ENCODE assay signal across 27 mouse cellular contexts in the genomic region with DNA sequence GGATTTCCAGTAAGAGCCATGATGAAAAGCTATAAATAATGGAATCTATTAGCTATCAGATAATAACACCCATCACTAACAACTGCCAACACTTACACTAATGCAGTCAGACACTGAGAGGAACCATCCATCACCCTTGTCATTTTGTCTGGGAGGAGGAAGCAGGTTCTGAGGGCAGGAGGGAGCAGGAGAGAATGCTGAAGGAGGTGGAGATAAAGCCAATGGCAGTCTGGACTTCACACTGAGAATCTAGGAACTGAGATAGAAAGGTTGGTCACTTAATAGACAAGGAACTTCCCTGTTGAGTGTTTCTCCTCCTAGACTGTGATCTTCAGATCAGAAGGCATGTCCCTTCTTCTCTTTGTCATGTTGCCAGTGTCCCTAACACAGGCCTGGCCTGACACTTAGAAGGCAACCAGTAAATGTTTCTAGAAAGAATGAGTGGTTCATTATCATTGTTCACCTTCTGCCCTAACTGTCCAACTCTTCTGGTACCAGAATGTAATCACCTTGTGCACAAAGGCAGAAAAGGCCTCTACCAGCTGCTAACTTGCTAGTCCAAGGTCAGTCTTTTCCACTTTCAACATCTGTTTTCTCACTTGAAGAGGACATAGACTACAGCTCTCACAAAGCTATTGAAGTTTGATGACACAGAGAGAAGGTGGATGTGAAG.
DNase-seq lines count a peak whose midpoint lies in the region; ATAC-seq and TF ChIP-seq lines count a peak whose summit lies in the region.
"Had no signal": no experiment of that assay in that cellular context is flagged by ENCODE, and none has a peak within 500 bp of the region (broad histone marks: within the 10 kb centered on the region; RNA-seq: fewer than 3 reads in every experiment).

No protein-coding gene starts in this region.

- no peak for ATAC-seq in limb, embryonic 13.5 days (ENCODE audit: low FRiP score, low read depth)
- peak; percentile 72 for ATAC-seq in megakaryocyte-erythroid progenitor cell, adult 5-6 weeks (replicated peaks; ENCODE audit: low FRiP score, low TSS enrichment, poor library complexity, severe bottlenecking)
- ATAC-seq in monocyte, adult 5-6 weeks (replicated peaks; ENCODE audit: insufficient number of reproducible peaks, low FRiP score, low TSS enrichment, poor library complexity, severe bottlenecking) = no peak
- ATAC-seq: CD4-positive, CD25-positive, alpha-beta regulatory T cell, adult 4 months; forebrain, embryonic 13.5 days; liver, embryonic 12.5 days; midbrain, embryonic 15.5 days; Patski had no signal

- H3K27me3 ChIP-seq in limb, embryonic 13.5 days = no peaks in the 10 kb centered on the region
- H3K27me3 ChIP-seq in limb, embryonic 10.5 days (ENCODE audit: low read depth, poor library complexity, severe bottlenecking) = no peaks in the 10 kb centered on the region
- H3K27me3 ChIP-seq: embryonic facial prominence, embryonic 13.5 days; forebrain, embryonic 13.5 days; hindbrain, embryonic 15.5 days; liver, embryonic 12.5 days; megakaryocyte, embryonic 14.5 days; midbrain, embryonic 15.5 days; Patski had no signal

- no peak overlapping the region for H3K4me3 ChIP-seq in limb, embryonic 13.5 days
- no peak overlapping the region for H3K4me3 ChIP-seq in limb, embryonic 10.5 days
- H3K4me3 ChIP-seq in embryonic fibroblast, embryonic 13.5 days (ENCODE audit: insufficient read depth, low read length) = no peak overlapping the region
- H3K4me3 ChIP-seq: embryonic facial prominence, embryonic 13.5 days; forebrain, embryonic 13.5 days; hindbrain, embryonic 15.5 days; liver, embryonic 12.5 days; midbrain, embryonic 15.5 days; myocyte had no signal

- H3K9me3 ChIP-seq in limb, embryonic 13.5 days = no peaks in the 10 kb centered on the region
- H3K9me3 ChIP-seq in limb, embryonic 10.5 days (replicated peaks) = no peaks in the 10 kb centered on the region
- H3K9me3 ChIP-seq: embryonic facial prominence, embryonic 13.5 days; forebrain, embryonic 13.5 days; hindbrain, embryonic 15.5 days; liver, embryonic 12.5 days; megakaryocyte, embryonic 14.5 days; midbrain, embryonic 15.5 days had no signal

- H3K36me3 ChIP-seq in limb, embryonic 13.5 days = no peaks in the 10 kb centered on the region
- no peaks in the 10 kb centered on the region for H3K36me3 ChIP-seq in limb, embryonic 10.5 days
- H3K36me3 ChIP-seq: embryonic facial prominence, embryonic 13.5 days; hindbrain, embryonic 15.5 days; liver, embryonic 12.5 days; midbrain, embryonic 15.5 days had no signal

- peaks cover 42% of the 10 kb centered on the region for H3K4me1 ChIP-seq in limb, embryonic 13.5 days
- H3K4me1 ChIP-seq in limb, embryonic 10.5 days = peaks cover 5% of the 10 kb centered on the region
- peaks cover 13% of the 10 kb centered on the region for H3K4me1 ChIP-seq in embryonic fibroblast, embryonic 13.5 days (ENCODE audit: control insufficient read depth, insufficient read depth, low read length)
- H3K4me1 ChIP-seq: hindbrain, embryonic 15.5 days; liver, embryonic 12.5 days; midbrain, embryonic 15.5 days had no signal

- peak overlapping the region; percentile 95 for H3K27ac ChIP-seq in limb, embryonic 13.5 days
- no peak overlapping the region for H3K27ac ChIP-seq in limb, embryonic 10.5 days
- H3K27ac ChIP-seq in embryonic fibroblast, embryonic 13.5 days (ENCODE audit: insufficient read depth, low read length) = 0 out of 2 replicates have a peak overlapping the region, but pooled peaks have one; percentile 99
- H3K27ac ChIP-seq: forebrain, embryonic 13.5 days; hindbrain, embryonic 15.5 days; liver, embryonic 12.5 days; midbrain, embryonic 15.5 days had no signal

- TF ChIP-seq POLR2A in embryonic fibroblast, embryonic 13.5 days (IDR thresholded peaks at IDR 0.05; ENCODE audit: low read depth, low read length) = no peak

- no peak overlapping the region for H3K9ac ChIP-seq in limb, embryonic 13.5 days
- H3K9ac ChIP-seq: embryonic facial prominence, embryonic 13.5 days; forebrain, embryonic 13.5 days; hindbrain, embryonic 15.5 days; liver, embryonic 12.5 days; midbrain, embryonic 15.5 days had no signal

- H3K4me2 ChIP-seq in limb, embryonic 13.5 days (replicated peaks) = no peak overlapping the region
- H3K4me2 ChIP-seq: embryonic facial prominence, embryonic 13.5 days; forebrain, embryonic 13.5 days; hindbrain, embryonic 15.5 days; liver, embryonic 12.5 days; midbrain, embryonic 15.5 days had no signal

- DNase-seq in heart, adult 11 months = peak; percentile 60
- DNase-seq in heart, postnatal 14 days = no peak
- DNase-seq in limb, embryonic 10.5 days (ENCODE audit: low spot score) = no peak
- no peak for DNase-seq in urinary bladder, postnatal 36 days (ENCODE audit: low spot score in 2 of 2)
- DNase-seq: cerebellum, adult 18-20 months; cerebellum, postnatal 14 days; embryo, embryonic 11 days; heart, postnatal 4 days; kidney, adult 11 months; left cerebral cortex, postnatal 4 days; lung, adult 2 months; lung, postnatal 14 days; right cerebral cortex, postnatal 14 days; thymus, postnatal 25 days had no signal

- intact Hi-C loops in heart, postnatal 14 days (cut with DNase I) = no loop called here

- no peak for TF ChIP-seq CTCF in embryonic fibroblast, embryonic 13.5 days (IDR thresholded peaks at IDR 0.05; ENCODE audit: borderline replicate concordance, insufficient read depth, low read length)
